Mouse (Mus musculus): ENCODE measurements at regions not wholly inside any gene's neighbourhood (a gene's known extent, or its start where the extent isn't known, plus 50 kb on each side); places are given as distances from the start of the nearest gene placed in this dataset.

- no peaks in the 10 kb centered on the region for H3K27me3 ChIP-seq (ENCODE audit: control insufficient read depth, insufficient read depth, low read length)
- no peaks in the 10 kb centered on the region for H3K36me3 ChIP-seq (ENCODE audit: control insufficient read depth, insufficient read depth, low read length)
- TF ChIP-seq CTCF (IDR thresholded peaks at IDR 0.05; ENCODE audit: low read depth, low read length) (no peak), POLR2A (IDR thresholded peaks at IDR 0.05; ENCODE audit: extremely low read depth, insufficient read depth, low read length) (no peak)
- DNase-seq (ENCODE audit: extremely low read depth, low read depth, low spot score), result no peak
- H3K27ac ChIP-seq (replicated peaks; ENCODE audit: insufficient read depth, low read depth, low read length), result no peak overlapping the region
- WGBS, result 82% methylated on average over 1 of the region's 1 CpGs
- no peak overlapping the region for H3K9ac ChIP-seq (ENCODE audit: low read depth, low read length)
- H3K79me2 ChIP-seq (ENCODE audit: control insufficient read depth, insufficient read depth, low read length), result no peaks in the 10 kb centered on the region
- H3K4me1 ChIP-seq (ENCODE audit: control insufficient read depth, insufficient read depth, low read length), result no peaks in the 10 kb centered on the region
- H3K4me3 ChIP-seq (ENCODE audit: insufficient read depth, low read depth, low read length), result no peak overlapping the region
Measured at GRCm38 (mm10) chr12:32628552-32628951, 190.8 kb upstream of the Nampt start.

- Histone ChIP-seq H3K9ac (ENCODE audit: low read depth, low read length) (no peak overlapping the region), H3K36me3 (ENCODE audit: control insufficient read depth, insufficient read depth, low read length) (no peaks in the 10 kb centered on the region), H3K4me3 (ENCODE audit: insufficient read depth, low read depth, low read length) (no peak overlapping the region), H3K27ac (replicated peaks; ENCODE audit: insufficient read depth, low read depth, low read length) (no peak overlapping the region), H3K27me3 (ENCODE audit: control insufficient read depth, insufficient read depth, low read length) (no peaks in the 10 kb centered on the region), H3K79me2 (ENCODE audit: control insufficient read depth, insufficient read depth, low read length) (no peaks in the 10 kb centered on the region), H3K4me1 (ENCODE audit: control insufficient read depth, insufficient read depth, low read length) (peaks cover 3% of the 10 kb centered on the region; the same call in 1 of the 2 replicates)
- TF ChIP-seq CTCF (IDR thresholded peaks at IDR 0.05; ENCODE audit: low read depth, low read length) (no peak), POLR2A (IDR thresholded peaks at IDR 0.05; ENCODE audit: extremely low read depth, insufficient read depth, low read length) (no peak)
- no peak for DNase-seq (ENCODE audit: extremely low read depth, low read depth, low spot score)
- 75% methylated on average over 3 of the region's 3 CpGs for WGBS
Measured at GRCm38 (mm10) chr12:32632935-32633334, 186.4 kb upstream of the Nampt start.

GRCm38 (mm10) chr12:32635055-32635454, 184.3 kb upstream of the Nampt start:
- Histone ChIP-seq H3K27ac (replicated peaks; ENCODE audit: insufficient read depth, low read depth, low read length) (no peak overlapping the region), H3K27me3 (ENCODE audit: control insufficient read depth, insufficient read depth, low read length) (no peaks in the 10 kb centered on the region), H3K79me2 (ENCODE audit: control insufficient read depth, insufficient read depth, low read length) (no peaks in the 10 kb centered on the region), H3K4me1 (ENCODE audit: control insufficient read depth, insufficient read depth, low read length) (peaks cover 3% of the 10 kb centered on the region; the same call in 1 of the 2 replicates), H3K4me3 (ENCODE audit: insufficient read depth, low read depth, low read length) (no peak overlapping the region), H3K36me3 (ENCODE audit: control insufficient read depth, insufficient read depth, low read length) (no peaks in the 10 kb centered on the region), H3K9ac (ENCODE audit: low read depth, low read length) (no peak overlapping the region)
- 53% methylated on average over 5 of the region's 5 CpGs for WGBS
- DNase-seq (ENCODE audit: extremely low read depth, low read depth, low spot score), result no peak
- TF ChIP-seq POLR2A (IDR thresholded peaks at IDR 0.05; ENCODE audit: extremely low read depth, insufficient read depth, low read length), result no peak
- TF ChIP-seq CTCF (IDR thresholded peaks at IDR 0.05; ENCODE audit: low read depth, low read length), result no peak

- no peak overlapping the region for H3K27ac ChIP-seq (replicated peaks; ENCODE audit: insufficient read depth, low read depth, low read length)
- no peaks in the 10 kb centered on the region for H3K79me2 ChIP-seq (ENCODE audit: control insufficient read depth, insufficient read depth, low read length)
- no peaks in the 10 kb centered on the region for H3K36me3 ChIP-seq (ENCODE audit: control insufficient read depth, insufficient read depth, low read length)
- H3K4me1 ChIP-seq (ENCODE audit: control insufficient read depth, insufficient read depth, low read length), result peaks cover 4% of the 10 kb centered on the region; the same call in 1 of the 2 replicates
- DNase-seq (ENCODE audit: extremely low read depth, low read depth, low spot score), result peak; percentile 56
- H3K4me3 ChIP-seq (ENCODE audit: insufficient read depth, low read depth, low read length), result no peak overlapping the region
- 3% methylated on average over 8 of the region's 8 CpGs for WGBS
- H3K27me3 ChIP-seq (ENCODE audit: control insufficient read depth, insufficient read depth, low read length), result no peaks in the 10 kb centered on the region
- TF ChIP-seq CTCF (IDR thresholded peaks at IDR 0.05; ENCODE audit: low read depth, low read length), result peak; percentile 35; the same call in 1 of the 2 replicates
- TF ChIP-seq POLR2A (IDR thresholded peaks at IDR 0.05; ENCODE audit: extremely low read depth, insufficient read depth, low read length), result no peak
- no peak overlapping the region for H3K9ac ChIP-seq (ENCODE audit: low read depth, low read length)
Measured at GRCm38 (mm10) chr12:32637400-32638100, 181.8 kb upstream of the Nampt start.

GRCm38 (mm10) chr12:32640591-32640990, 178.8 kb upstream of the Nampt start:
- Histone ChIP-seq H3K9ac (ENCODE audit: low read depth, low read length) (no peak overlapping the region), H3K4me1 (ENCODE audit: control insufficient read depth, insufficient read depth, low read length) (peaks cover 4% of the 10 kb centered on the region; the same call in 1 of the 2 replicates), H3K4me3 (ENCODE audit: insufficient read depth, low read depth, low read length) (no peak overlapping the region), H3K79me2 (ENCODE audit: control insufficient read depth, insufficient read depth, low read length) (no peaks in the 10 kb centered on the region), H3K27me3 (ENCODE audit: control insufficient read depth, insufficient read depth, low read length) (no peaks in the 10 kb centered on the region), H3K27ac (replicated peaks; ENCODE audit: insufficient read depth, low read depth, low read length) (no peak overlapping the region), H3K36me3 (ENCODE audit: control insufficient read depth, insufficient read depth, low read length) (no peaks in the 10 kb centered on the region)
- WGBS, result 62% methylated on average over 2 of the region's 2 CpGs
- no peak for DNase-seq (ENCODE audit: extremely low read depth, low read depth, low spot score)
- TF ChIP-seq CTCF (IDR thresholded peaks at IDR 0.05; ENCODE audit: low read depth, low read length), result no peak
- no peak for TF ChIP-seq POLR2A (IDR thresholded peaks at IDR 0.05; ENCODE audit: extremely low read depth, insufficient read depth, low read length)

DNA sequence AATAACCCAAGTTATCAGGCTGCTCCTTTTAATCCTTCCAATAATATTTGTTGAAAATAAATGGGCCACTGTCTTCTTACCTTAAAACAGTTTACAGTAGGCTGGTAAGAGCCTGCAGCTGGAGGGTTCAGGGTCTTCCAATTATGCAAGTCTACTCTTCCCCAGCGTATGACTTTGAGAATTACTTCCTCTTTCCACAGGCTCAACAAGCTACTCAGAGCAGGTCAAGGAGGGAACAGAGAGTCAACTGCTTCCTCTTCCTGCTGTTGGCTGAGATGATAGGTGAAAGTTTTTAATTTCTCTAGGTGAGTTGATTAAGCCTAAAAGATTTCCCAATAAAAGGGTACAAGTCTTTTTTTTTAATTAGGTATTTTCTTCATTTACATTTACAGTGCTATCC, 176.9 kb upstream of the Nampt start:
- peak; percentile 15 for DNase-seq (ENCODE audit: extremely low read depth, low read depth, low spot score)
- Histone ChIP-seq H3K4me3 (ENCODE audit: insufficient read depth, low read depth, low read length) (no peak overlapping the region), H3K27ac (replicated peaks; ENCODE audit: insufficient read depth, low read depth, low read length) (no peak overlapping the region), H3K27me3 (ENCODE audit: control insufficient read depth, insufficient read depth, low read length) (no peaks in the 10 kb centered on the region), H3K4me1 (ENCODE audit: control insufficient read depth, insufficient read depth, low read length) (peaks cover 3% of the 10 kb centered on the region; the same call in 1 of the 2 replicates), H3K79me2 (ENCODE audit: control insufficient read depth, insufficient read depth, low read length) (no peaks in the 10 kb centered on the region), H3K36me3 (ENCODE audit: control insufficient read depth, insufficient read depth, low read length) (no peaks in the 10 kb centered on the region), H3K9ac (ENCODE audit: low read depth, low read length) (no peak overlapping the region)
- TF ChIP-seq CTCF (IDR thresholded peaks at IDR 0.05; ENCODE audit: low read depth, low read length) (no peak), POLR2A (IDR thresholded peaks at IDR 0.05; ENCODE audit: extremely low read depth, insufficient read depth, low read length) (no peak)
- 82% methylated on average over 1 of the region's 1 CpGs for WGBS

All from liver, adult 2 months (tissue).